Comparison of ENCODE assay signal across 9 mouse cellular contexts in genomic region chr6:90507443-90507842, GRCm38 (mm10). TPM values are rescaled to one million over a fixed set of nuclear protein-coding genes. Genes with fewer than 3 reads are reported as not detected.
DNase-seq lines count a peak whose midpoint lies in the region; ATAC-seq and TF ChIP-seq lines count a peak whose summit lies in the region.
"Had no signal": no experiment of that assay in that cellular context is flagged by ENCODE, and none has a peak within 500 bp of the region (broad histone marks: within the 10 kb centered on the region; RNA-seq: fewer than 3 reads in every experiment).

No protein-coding gene starts in this region.

- no peaks in the 10 kb centered on the region for H3K9me3 ChIP-seq in heart, embryonic 11.5 days (replicated peaks; ENCODE audit: control insufficient read depth, low read length)
- H3K9me3 ChIP-seq in embryonic facial prominence, embryonic 10.5 days = 0 out of 2 replicates have a peak, but pooled peaks cover 3% of the 10 kb centered on the region
- H3K9me3 ChIP-seq in limb, embryonic 15.5 days = no peaks in the 10 kb centered on the region

- intact Hi-C loops in left cerebral cortex, adult 2 months (cut with DNase I) = loop anchor here (2.0 kb wide), 1 partner anchor 45 kb away; the partner anchor contains the start of gene Klf15
- intact Hi-C loops in left cerebral cortex, postnatal 14 days (cut with DNase I) = loop anchor here (2.0 kb wide), 1 partner anchor 45 kb away; the partner anchor contains the start of gene Klf15

- no peak for DNase-seq in heart, adult 11 months
- no peak for DNase-seq in left cerebral cortex, adult 2 months (ENCODE audit: extremely low spot score in 1 of 2, low spot score in 2 of 2)
- DNase-seq in left cerebral cortex, postnatal 14 days (ENCODE audit: low spot score in 2 of 2) = no peak
- no peak for DNase-seq in embryonic facial prominence, embryonic 10.5 days (ENCODE audit: low spot score)
- no peak for DNase-seq in right cerebral cortex, postnatal 14 days
- DNase-seq in cerebellum, adult 9-11 months = no peak

- TF ChIP-seq CTCF in left cerebral cortex, adult 2 months (IDR thresholded peaks at IDR 0.05) = no peak

- no peaks in the 10 kb centered on the region for H3K36me3 ChIP-seq in heart, embryonic 11.5 days (ENCODE audit: control insufficient read depth, insufficient read depth, low read length)
- H3K36me3 ChIP-seq in embryonic facial prominence, embryonic 10.5 days (replicated peaks) = no peaks in the 10 kb centered on the region
- H3K36me3 ChIP-seq in limb, embryonic 15.5 days = no peaks in the 10 kb centered on the region

- H3K27me3 ChIP-seq in heart, embryonic 11.5 days (ENCODE audit: control insufficient read depth, insufficient read depth, low read length) = no peaks in the 10 kb centered on the region
- no peaks in the 10 kb centered on the region for H3K27me3 ChIP-seq in embryonic facial prominence, embryonic 10.5 days (replicated peaks; ENCODE audit: low read depth, poor library complexity, severe bottlenecking)
- H3K27me3 ChIP-seq in limb, embryonic 15.5 days = 0 out of 2 replicates have a peak, but pooled peaks cover under 1% of the 10 kb centered on the region

- peak overlapping the region; percentile 54 for H3K27ac ChIP-seq in heart, embryonic 11.5 days (ENCODE audit: low read depth, low read length)
- peak overlapping the region; percentile 85 for H3K27ac ChIP-seq in left cerebral cortex, adult 2 months
- H3K27ac ChIP-seq in embryonic facial prominence, embryonic 10.5 days (replicated peaks) = peak overlapping the region; percentile 71; the same call in 1 of the 2 replicates
- peak overlapping the region; percentile 88 for H3K27ac ChIP-seq in limb, embryonic 15.5 days

- no peak for ATAC-seq in heart, embryonic 11.5 days (replicated peaks; ENCODE audit: insufficient number of reproducible peaks, low FRiP score, low TSS enrichment)
- ATAC-seq in limb, embryonic 15.5 days (ENCODE audit: insufficient number of reproducible peaks, low FRiP score, low TSS enrichment, low read depth) = no peak

- H3K4me2 ChIP-seq in heart, embryonic 11.5 days = no peak overlapping the region
- H3K4me2 ChIP-seq in limb, embryonic 15.5 days = no peak overlapping the region

- H3K4me3 ChIP-seq in heart, embryonic 11.5 days (ENCODE audit: low read depth, low read length) = no peak overlapping the region
- H3K4me3 ChIP-seq in left cerebral cortex, adult 2 months = no peak overlapping the region
- H3K4me3 ChIP-seq in embryonic facial prominence, embryonic 10.5 days = no peak overlapping the region
- no peak overlapping the region for H3K4me3 ChIP-seq in limb, embryonic 15.5 days

- peak overlapping the region; percentile 59; the same call in 1 of the 2 replicates for H3K9ac ChIP-seq in heart, embryonic 11.5 days (ENCODE audit: low read depth, low read length)
- H3K9ac ChIP-seq in limb, embryonic 15.5 days = no peak overlapping the region

- peaks cover 30% of the 10 kb centered on the region for H3K4me1 ChIP-seq in heart, embryonic 11.5 days (ENCODE audit: control insufficient read depth, insufficient read depth, low read length)
- peaks cover 33% of the 10 kb centered on the region for H3K4me1 ChIP-seq in embryonic facial prominence, embryonic 10.5 days
- H3K4me1 ChIP-seq in limb, embryonic 15.5 days = peaks cover 36% of the 10 kb centered on the region

RNA-seq across cellular contexts. Expression of gene Aldh1l1, which starts 21.2 kb away (rescaled TPM):
- 1.00 and 1.2 TPM in 2 replicates for polyA plus RNA-seq in heart, embryonic 11.5 days (2014; fragmentation: Nextera tagmentation; extraction: Ambion mirVana)
- 10 to 100 TPM; 62.6 to 66.0 TPM for total RNA-seq in left cerebral cortex, adult 2 months (2021)
- total RNA-seq in left cerebral cortex, postnatal 14 days (2021) = 10 to 100 TPM; 61.4 to 65.8 TPM
- polyA plus RNA-seq in embryonic facial prominence, embryonic 10.5 days (2016; fragmentation: Nextera tagmentation; extraction: Ambion mirVana) = 1.5 and 2.1 TPM in 2 replicates
- polyA plus RNA-seq in limb, embryonic 15.5 days (2015; fragmentation: Nextera tagmentation; extraction: Ambion mirVana) = 1.9 and 2.7 TPM in 2 replicates

RNA-seq across cellular contexts. Expression of gene Klf15, which starts 45.1 kb away (rescaled TPM):
- 6.0 and 6.2 TPM in 2 replicates for polyA plus RNA-seq in heart, embryonic 11.5 days (2014; fragmentation: Nextera tagmentation; extraction: Ambion mirVana)
- 10 to 100 TPM; 29.0 to 34.4 TPM for total RNA-seq in left cerebral cortex, adult 2 months (2021)
- total RNA-seq in left cerebral cortex, postnatal 14 days (2021) = 10 to 100 TPM; 18.9 to 27.7 TPM
- 6.4 and 7.5 TPM in 2 replicates for polyA plus RNA-seq in embryonic facial prominence, embryonic 10.5 days (2016; fragmentation: Nextera tagmentation; extraction: Ambion mirVana)
- polyA plus RNA-seq in limb, embryonic 15.5 days (2015; fragmentation: Nextera tagmentation; extraction: Ambion mirVana) = 5.9 and 6.0 TPM in 2 replicates
- polyA plus RNA-seq: C2C12 had no signal
